Mouse (Mus musculus) ovary, postnatal 14 days (tissue): Measurements from ENCODE around the gene Irx6.
A peak's percentile ranks its signal among the peaks of the same experiment; 100 is the strongest.

Experiments used
- DNase-seq: peaks from one replicate; pipeline ENCODE4 v3.0.0; 2022; ENCODE audit warnings: low spot score

Gene Irx6

DNA sequence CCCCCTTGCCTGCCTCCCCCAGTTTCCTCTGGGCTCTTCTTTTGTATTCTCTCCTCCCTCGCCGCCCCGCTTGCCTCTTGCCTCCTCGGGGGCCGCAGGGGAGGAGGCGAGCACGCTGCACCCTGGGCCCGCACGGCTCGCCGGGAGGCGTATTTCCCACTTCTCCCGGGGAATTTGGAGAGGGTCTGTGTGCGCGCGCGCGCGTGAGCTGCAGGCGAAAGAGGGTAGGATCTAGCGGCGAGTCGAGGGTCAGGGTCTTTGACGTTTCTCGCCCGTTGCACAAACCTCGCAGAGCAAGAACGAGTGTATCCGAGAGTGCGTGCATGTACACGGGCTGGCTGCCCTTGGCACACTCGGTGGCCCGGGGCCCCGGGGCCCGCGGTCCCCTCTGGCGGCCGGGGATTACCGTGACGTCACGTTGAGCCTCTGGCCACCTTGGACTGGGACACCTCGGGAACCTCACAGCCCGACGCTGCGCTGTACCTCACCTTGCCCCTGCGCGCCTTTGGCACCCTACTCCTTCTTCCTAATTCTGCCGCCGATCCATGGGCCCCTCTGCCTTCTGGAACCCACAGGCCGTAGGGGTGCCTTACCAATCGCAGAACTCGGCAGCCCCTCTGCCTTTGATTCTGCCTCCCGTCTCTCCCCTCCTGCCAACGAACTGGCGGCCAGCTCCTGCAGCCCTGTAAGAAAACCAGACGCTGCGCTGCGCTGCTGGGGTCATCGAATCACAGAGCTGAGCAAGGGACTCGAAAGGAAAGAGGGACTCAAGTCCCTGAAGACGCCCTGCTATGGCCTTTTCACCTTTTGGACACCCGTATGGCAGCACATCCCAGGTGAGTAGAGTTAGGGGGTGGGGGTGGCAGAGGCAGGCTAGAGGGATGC is at the start of gene Irx6:
Gene Irx6 (plus strand): TSS at position 45 of the 885 bp plus-strand sequence.
- DNase-seq: no peak

DNA sequence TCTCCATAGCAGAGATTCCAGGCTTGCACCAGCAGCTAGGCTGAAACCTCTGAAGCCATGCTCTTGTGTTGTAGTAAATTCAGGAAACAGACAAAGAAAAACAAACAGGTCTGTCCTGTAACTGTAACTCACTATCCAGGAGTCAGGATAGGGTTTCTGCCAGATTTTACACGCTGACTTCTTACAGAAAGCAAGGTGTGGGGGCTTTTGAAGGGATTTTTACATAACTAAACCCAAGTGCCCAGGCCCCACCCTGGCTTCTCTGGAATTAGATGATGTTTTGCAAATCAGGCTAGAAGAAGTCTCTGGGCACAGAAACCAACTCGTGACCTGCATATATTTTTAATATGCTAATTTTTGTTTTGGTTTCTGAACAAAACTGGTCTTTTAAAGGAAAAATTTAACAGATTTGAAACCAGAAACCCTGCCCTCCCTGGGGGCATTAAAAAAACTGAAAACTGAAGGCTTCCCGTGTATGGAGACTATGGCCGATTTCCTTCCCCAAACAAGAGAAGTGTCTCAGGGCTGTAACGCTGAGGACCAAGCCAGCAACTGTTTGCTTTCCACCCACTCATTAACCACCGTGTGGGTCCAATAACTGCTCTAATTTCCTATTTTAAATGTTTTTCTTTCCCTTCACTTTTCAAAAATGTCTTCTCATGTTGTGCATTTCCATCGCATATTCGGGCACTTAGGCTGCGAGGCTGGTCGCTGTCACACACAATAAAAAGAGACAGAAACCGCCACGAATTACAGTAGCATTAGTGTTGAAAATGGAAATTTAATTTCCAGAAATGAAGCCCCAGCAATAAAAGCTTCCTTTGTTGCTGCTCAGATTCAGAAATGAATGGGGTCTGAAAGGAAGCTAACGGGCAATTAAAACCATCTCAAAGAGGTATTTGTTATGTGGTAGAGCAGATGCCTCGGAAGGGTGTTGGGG is 45.1 kb upstream of the Irx6 start:
- no peak for DNase-seq

DNA sequence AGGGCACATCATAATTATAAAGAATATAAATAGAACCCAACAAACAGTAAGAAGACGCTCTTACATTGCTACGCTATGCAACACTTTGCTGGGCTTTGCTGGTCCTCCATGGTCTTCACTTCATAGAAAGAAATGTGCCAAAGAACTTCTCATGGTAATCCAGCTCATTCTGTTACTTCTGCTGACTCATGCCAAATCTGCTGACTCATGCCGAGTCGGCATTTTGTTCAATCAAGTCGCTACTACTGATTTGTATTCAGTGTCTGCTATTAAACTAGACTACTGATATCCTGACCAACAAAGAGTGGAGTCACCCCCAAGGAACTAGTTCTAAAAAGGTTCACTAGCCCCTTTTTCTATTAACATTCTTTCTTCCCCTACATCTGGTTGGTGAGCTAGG is 40.9 kb upstream of the Irx6 start:
- no peak for DNase-seq

DNA sequence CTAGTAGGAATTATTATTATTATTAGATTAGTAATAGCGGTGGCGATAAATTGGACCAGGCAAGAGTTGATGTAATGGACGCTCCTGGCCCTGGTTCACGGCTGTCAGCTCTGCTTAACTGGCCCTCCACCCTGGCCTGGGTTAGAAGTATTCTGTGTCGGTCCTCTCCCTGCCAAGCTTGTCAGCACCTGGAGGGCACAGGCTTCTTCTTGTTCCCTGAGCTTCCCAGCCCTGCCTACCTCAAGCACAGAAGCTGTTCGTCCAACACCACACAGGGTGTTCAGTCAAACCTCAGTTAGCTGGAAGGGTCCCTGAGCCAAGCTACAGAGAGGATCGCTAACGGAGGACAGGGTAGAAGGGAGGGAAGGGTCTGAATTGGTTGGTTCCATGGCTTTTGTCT is 33.3 kb upstream of the Irx6 start:
- no peak for DNase-seq

DNA sequence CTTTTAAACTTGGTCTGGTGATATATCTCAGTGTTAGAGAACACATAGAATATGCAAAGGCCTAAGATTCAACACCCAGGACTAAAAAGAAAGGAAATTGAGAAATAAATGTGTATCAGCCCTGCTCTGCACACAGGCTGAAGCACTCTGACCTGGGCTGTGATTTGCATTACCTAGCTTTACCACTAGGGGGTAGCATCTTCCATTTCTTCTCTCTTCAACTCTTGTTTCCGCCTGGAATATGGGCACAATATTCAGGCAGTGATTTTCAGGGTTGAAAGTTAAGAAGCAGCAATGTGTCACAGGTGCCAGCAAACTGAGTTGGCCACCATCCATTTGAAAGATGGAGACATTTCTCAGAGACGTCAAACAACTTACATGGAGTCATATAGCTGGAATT is 27.5 kb upstream of the Irx6 start:
- no peak for DNase-seq

DNA sequence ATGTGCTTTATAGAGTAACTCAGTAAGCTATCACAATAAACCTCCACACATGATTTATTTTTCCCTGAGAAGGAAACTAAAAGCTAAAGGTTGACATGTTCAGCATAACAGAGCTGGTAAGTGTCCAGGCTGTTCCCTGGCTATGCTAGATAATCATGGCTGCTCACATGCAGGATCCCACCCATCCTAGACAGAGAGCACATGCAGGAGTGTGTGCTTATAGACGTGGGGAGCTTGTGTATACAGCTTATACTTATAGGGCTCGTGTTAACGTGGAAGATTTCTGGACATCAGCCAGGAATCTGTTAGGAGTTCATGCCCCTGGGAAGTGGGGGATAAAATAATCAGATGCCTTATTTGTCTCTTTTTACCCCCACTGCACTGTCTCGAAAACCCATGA is 9.9 kb upstream of the Irx6 start:
- DNase-seq: no peak

DNA sequence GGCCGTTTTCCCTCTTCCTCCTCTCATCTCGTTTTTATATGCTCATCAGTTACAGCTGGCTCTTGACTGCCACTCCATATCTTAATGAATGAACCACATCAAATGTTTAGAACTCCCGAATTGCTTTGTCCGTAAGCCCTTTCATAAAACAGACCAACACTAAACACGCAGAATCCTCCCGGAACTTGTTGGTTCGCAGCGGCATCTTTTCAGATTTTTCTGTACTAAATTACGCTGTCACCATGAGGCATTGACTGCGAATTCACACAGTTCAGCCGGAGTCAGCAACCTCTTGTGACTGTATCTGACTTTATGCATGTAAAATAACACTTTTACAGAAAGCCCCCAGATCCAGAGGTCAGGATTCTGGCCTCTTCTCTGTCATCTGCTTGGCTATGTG is 3.9 kb upstream of the Irx6 start:
- DNase-seq: no peak

DNA sequence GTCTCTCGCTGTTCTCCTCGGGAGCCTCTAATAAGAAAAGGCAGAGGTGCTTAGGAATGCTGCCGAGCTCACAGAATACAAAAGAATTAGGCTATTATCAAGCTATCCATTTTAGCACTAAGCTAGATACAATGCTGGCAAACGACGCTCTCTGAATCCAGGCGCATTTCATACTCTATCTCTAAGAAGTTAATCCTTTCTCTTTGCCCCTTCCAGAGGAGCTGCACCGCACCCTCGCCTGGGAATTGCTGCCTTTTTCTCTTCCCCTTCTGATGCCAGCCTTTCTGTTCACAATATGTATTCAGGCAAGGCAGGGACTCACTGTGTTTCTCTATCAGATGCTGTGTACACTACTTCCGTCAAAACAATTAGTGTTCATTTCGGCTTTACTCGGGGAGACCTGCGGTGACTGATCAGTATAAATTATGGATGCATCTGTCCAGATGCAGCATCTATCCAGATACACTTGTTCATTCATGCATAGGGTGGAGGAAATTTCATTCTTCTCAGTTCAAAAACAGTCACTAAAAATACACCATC is 3.4 kb upstream of the Irx6 start:
- no peak for DNase-seq

DNA sequence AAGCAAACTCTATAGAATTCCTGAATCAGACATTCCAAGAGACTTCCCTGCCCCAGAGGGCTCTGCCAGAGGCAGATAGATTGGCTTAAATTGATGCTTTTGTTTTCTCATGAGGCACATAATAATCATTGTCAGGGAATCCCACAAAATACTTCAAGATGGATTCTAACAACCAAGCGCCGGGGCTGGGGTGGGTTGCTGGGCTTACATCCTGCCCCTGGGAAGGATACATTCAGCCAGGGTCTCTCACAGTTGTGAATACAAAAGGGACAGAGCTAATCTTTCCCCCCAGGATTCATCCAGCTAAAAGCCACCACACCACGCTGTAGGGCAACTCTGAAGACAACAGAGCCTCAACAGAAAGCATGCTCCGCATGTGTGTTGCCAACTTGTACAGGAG is 2.2 kb upstream of the Irx6 start:
- DNase-seq: no peak

DNA sequence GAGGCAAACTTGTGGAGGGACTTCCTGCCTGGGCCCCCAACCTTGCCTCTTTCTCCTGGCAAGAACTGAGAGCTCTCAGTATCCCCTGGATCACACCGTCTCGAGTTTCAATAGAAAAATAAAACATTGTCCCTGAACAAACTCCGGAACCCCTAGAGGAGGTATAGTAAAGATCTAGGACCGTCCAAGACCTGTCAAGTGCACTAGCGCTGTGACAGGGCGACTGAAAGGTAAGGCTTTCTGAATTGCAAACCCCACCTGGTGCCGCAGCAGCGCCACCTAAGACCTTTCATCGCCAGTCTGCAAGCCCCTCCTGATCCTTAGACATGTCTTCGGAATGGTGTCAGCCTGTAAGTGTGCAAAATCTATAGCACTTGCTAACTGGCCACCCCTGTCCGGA is 987 bp upstream of the Irx6 start:
- DNase-seq: no peak

DNA sequence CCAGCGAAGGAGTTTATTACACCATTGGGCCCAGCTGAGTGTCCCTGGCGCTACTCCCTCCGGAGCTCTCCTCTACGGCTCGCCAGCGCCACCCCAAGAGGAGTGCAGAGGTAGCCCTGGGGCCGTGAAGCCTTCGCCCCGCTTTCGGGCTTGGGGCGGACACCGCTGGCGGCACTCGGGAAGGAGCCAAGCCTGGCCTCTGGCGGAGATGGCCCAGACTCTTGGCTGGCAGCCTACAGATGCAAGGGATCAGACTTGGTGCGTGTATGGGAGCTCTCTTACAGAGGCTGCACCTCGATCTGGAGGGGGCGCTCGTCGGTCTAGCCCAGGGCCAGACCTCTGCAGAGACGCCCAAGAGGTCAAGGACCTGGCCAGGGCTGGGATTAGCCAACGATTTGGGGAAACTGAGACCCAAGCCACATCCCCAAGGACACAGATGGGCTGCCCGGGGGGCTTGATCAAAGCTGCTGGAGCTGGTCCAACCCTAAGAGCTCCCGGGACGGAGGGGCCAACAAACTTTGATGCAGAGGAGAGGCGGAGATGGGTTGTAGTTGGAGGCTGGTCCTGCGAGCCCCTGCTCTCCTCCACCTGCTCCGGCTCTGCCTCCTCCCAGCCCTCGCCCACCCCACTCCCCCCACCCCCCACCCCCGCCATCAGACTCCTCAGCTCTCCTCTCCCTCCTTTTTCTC is 389 bp upstream of the Irx6 start:
- peak; percentile 31 for DNase-seq

DNA sequence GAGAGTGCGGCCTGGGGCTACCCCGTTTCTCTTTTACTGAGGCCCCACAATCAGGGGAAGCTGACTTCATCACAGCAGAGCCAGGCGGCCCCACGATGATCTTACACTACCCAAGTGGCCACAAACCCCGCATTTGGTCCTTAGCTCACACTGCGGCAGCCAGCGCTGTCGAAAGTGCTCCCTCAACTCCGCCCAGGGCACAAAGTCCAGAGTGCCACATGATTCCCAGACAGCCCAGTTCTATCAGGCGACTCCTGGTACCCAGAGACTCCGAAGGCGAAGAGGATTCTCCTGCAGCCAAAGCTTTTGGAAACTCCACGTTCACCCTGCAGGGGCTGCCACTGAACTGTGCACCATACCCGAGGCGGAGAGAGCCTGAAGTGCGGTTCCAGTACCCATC is 4.3 kb downstream of the Irx6 start:
- no peak for DNase-seq

DNA sequence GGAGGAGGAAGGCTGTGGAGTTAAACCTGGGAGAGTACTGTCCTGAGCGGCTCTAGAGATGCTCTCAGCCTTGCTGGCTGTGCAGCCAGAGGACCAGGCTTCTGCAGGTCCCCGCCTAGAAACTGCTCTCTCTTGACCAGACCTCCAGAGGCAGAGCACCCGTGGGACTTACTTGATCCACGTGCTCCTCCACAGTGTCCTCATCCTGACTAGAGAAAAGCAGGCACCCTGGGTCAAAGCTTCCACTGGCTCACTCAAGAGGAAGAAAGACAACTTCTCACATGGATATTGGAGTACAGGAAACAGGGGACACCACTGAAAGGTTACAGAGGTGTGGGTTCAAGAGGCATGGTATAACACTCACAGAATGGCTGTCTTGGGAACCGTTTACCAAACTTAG is 23.3 kb downstream of the Irx6 start:
- no peak for DNase-seq

DNA sequence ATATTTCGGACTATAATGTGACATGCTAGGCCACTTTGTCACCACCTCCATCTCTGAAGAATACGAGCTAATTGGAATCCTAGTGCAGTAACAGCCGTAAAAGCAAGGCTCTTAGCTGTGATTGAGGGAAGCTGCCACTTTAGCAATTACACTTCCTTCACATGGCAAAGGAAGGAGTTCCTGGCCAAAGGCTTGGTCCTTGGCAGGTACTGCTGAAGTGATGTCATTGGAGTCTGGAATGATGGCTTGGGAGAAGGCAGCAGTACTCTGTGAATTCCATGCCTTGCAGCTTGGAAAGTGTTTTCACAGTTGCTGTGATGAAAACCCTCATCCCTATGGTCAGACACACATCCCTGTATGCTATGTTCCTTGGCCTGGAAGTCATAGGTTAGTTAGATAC is 24.3 kb downstream of the Irx6 start:
- no peak for DNase-seq

DNA sequence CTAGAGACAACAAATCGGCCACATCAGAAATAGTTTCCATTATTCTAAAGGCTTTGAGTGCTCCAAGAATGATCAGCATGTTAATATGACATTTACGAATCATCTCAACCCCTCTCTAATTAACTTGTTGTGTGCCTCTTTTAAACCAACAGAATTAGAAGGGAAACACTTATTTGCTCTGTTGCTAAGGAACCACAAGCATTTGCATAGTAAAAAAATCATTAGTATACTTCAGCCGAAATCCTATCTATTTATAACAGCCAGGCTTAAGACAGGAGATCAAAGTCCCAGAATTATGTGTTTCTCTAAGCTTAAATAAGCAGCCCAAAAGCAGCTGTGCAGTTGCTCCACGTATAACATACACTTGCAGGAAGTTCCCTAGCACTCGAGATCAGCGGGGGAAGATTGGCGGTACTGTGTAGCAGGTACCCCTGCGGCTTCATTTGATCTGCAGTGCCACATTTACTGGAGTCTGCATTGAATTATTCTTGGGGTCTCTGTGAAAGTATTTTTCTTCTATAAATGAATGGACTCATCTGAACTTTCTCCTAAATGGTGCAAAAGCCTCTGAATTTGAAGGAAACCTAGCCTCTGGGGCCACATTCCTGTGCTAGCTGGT is 25.9 kb downstream of the Irx6 start:
- DNase-seq: no peak

DNA sequence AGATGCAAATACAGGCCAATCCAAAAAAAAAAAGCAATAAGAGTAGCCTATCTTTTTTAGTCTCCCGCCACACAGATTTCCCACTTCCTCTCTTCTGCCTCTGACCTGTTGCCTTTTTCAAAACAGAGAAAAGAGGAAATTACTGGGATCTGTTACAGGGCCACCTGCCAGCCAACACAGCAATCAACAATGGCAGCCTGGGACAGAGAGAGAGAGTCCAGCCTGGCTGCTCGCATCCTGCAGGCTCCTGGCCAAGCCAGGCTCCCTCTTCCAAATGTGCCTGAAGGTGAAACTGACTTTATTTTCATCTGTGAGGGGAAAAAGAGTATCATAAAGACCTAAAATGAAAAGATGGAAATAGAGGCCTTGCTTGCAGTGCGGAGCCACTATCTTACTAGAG is 29.3 kb downstream of the Irx6 start:
- DNase-seq: no peak

DNA sequence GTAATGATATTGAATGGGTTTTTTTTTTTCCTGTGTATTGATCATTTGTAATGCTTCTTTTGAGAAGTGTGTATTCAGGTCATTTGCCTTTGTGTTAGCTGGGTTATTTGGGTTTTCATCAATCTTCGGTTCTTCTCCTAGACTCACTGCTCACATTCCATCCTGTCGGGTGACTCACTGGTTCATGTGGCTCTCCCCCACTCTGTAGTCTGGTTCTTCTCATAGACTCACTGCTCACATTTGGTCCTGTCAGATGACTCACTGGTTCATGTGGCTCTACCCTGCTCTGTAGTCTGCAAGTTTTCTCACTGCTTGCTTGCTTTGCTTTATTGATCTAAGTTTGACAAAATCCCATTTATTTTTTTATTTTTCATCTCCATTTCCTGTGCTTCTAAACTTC is 32.2 kb downstream of the Irx6 start:
- DNase-seq: no peak

DNA sequence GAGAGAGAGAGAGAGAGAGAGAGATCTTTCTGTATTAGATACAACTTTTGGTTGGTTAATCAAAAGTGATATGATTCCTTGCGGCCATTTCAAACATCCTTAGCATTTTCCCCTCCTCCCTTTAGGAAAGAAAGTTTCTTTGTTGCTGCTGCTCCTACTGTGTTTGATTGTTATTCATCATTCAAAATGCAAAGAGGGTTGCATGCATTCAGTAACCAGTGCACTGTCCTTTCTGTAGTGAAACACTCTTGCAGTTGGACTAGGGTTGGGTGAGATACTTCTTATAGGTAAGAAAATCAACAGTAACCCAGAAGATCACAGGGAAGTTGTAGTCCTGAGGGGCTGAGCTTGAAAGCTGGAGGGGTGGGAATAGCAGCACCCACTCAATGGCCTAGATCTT is 39.2 kb downstream of the Irx6 start:
- DNase-seq: no peak

DNA sequence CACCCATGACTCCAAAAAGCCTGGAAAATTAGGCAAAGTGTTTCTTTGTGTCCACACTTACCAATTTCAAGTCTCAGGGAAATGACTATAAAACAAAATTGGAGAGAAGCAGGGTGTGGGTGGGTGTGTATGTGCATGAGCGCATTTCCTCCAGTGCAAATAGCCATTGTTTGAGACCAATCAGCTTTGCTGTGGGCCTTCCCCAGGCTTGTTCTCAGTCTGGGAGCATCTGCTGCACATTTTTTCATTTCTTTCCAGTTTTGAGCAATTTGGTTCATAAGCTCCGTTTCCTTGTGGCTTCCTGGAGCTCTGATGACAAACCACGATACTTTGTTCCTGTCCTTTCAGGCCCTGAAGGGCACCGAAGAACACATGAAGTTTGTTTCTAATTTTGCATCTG is 43.3 kb downstream of the Irx6 start:
- DNase-seq: no peak

DNA sequence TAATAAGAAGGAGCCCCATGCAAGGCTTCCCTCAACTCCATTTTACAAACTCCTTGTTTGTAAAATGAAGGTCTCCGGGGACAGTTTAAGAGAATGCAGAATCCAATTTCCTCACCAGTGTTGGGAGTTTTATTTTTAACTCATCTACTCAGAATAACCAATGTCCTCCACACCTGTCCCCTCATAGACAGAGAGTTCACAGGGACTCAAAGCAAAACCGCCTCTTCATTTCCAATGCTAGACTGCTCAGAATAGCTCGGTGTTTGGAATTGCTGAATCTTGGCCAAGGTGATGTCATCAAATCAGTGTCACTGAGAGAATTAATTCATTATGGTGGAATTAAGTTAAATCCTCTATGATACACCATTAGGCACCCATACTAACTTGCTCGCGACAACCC is 44.0 kb downstream of the Irx6 start:
- no peak for DNase-seq

DNA sequence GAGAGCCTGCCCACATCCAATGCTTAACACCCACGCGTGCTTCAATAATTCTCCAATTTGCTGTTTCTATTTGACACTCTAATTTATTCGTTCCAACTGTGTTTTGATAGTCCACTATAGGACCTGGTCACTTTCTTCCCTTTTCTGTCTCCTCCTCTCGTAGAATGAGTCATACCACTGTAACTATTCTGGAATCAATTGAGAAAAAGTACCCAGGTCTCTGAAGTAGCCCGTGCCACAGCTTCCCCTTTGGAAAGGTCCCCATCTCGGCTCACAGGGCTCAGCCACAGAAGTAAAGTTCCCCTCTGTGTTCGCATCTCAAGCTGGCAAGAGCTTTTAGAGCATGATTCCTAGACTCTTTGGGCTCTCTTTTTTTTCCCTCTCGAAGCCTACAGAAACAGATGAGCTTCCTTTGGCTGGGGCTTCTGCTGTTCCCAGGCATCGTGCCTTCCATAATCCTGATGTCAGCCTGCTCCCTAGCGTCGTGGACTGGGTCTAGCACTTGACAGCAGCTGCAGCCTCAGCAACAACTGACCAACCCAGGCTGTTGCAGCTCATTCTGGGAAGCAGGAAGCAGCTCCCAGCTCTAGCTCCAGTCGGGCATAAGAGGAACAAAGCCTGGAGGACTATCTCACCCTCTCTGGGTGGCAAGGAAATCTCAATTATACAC is 47.3 kb downstream of the Irx6 start:
- DNase-seq: peak; percentile 34
